Mouse (Mus musculus) liver, embryonic 14.5 days (tissue): ENCODE measurements around the gene Uck1.

ENCODE experiments used
- CTCF ChIP-seq: IDR thresholded peaks from 2 replicates; pipeline ENCODE4 v1.5.1; 2016; ENCODE audit warnings: antibody characterized with exemption, low read depth, control low read depth
- EP300 ChIP-seq: IDR thresholded peaks from 2 replicates; pipeline ENCODE4 v1.6.1; 2016; ENCODE audit warnings: antibody characterized with exemption, low read depth

GRCm38 (mm10) chr2:32282289-32282688, 22.3 kb upstream of the Uck1 start:
- TF ChIP-seq CTCF (no peak), EP300 (no peak)
